In genomic region chr11:121956367-121957235, GRCm38 (mm10) we compare ENCODE assay signal across 8 mouse cellular contexts.
DNase-seq lines count a peak whose midpoint lies in the region; ATAC-seq and TF ChIP-seq lines count a peak whose summit lies in the region.
"Not testable (repeated sequence)": the region's sequence is repeated elsewhere in the genome, so short reads cannot be mapped to it uniquely, and the experiment has no call there.

No protein-coding gene starts in this region.

- peak overlapping the region; percentile 29 for H3K4me3 ChIP-seq in embryonic facial prominence, embryonic 12.5 days
- peak overlapping the region; percentile 16; the same call in 1 of the 2 replicates for H3K4me3 ChIP-seq in hindbrain, embryonic 13.5 days
- H3K4me3 ChIP-seq in limb, embryonic 10.5 days, result peak overlapping the region; percentile 46
- H3K4me3 ChIP-seq in lung, embryonic 14.5 days (ENCODE audit: low read depth, low read length), result peak overlapping the region; percentile 18; the same call in 1 of the 2 replicates
- H3K4me3 ChIP-seq in neural tube, embryonic 12.5 days, result peak overlapping the region; percentile 19
- H3K4me3 ChIP-seq in testis, adult 2 months (ENCODE audit: control insufficient read depth, low read depth, low read length), result peak overlapping the region; percentile 39

- H3K27ac ChIP-seq in embryonic facial prominence, embryonic 12.5 days; hindbrain, embryonic 13.5 days; lung, embryonic 14.5 days (ENCODE audit: low read depth); neural tube, embryonic 12.5 days; testis, adult 2 months (ENCODE audit: control insufficient read depth, insufficient read depth, low read depth, low read length): not testable (repeated sequence)
- peak overlapping the region; percentile 39; the same call in 1 of the 2 replicates for H3K27ac ChIP-seq in limb, embryonic 10.5 days

- intact Hi-C loops in gastrocnemius, postnatal 14 days (cut with DNase I; ENCODE audit: low total_unique reads), result not testable (repeated sequence)

- not testable (repeated sequence) for H3K36me3 ChIP-seq in embryonic facial prominence, embryonic 12.5 days; hindbrain, embryonic 13.5 days; limb, embryonic 10.5 days; lung, embryonic 14.5 days (ENCODE audit: insufficient read depth); neural tube, embryonic 12.5 days; testis, adult 2 months (ENCODE audit: control insufficient read depth, insufficient read depth, low read length)

- WGBS in embryonic facial prominence, embryonic 12.5 days, result 16% methylated on average over 20 of the region's 20 CpGs
- WGBS in hindbrain, embryonic 13.5 days, result 11% methylated on average over 20 of the region's 20 CpGs
- WGBS in limb, embryonic 10.5 days, result 16% methylated on average over 20 of the region's 20 CpGs
- 22% methylated on average over 20 of the region's 20 CpGs for WGBS in lung, embryonic 14.5 days
- 11% methylated on average over 20 of the region's 20 CpGs for WGBS in neural tube, embryonic 12.5 days

- TF ChIP-seq POLR2A in testis, adult 2 months (IDR thresholded peaks at IDR 0.05; ENCODE audit: control insufficient read depth, low read depth, low read length), result not testable (repeated sequence)

- peak; percentile 67 for DNase-seq in WW6 (ENCODE audit: low read depth, low spot score)
- DNase-seq in gastrocnemius, postnatal 14 days, result peak; percentile 3
- DNase-seq in limb, embryonic 10.5 days (ENCODE audit: low spot score), result peak; percentile 37
- not testable (repeated sequence) for DNase-seq in lung, embryonic 14.5 days

- ATAC-seq in embryonic facial prominence, embryonic 12.5 days (ENCODE audit: insufficient number of reproducible peaks, insufficient read depth, low FRiP score, low TSS enrichment); hindbrain, embryonic 13.5 days (ENCODE audit: low FRiP score); lung, embryonic 14.5 days (ENCODE audit: insufficient read depth); neural tube, embryonic 12.5 days (ENCODE audit: low FRiP score, low read depth): not testable (repeated sequence)

- peak overlapping the region; percentile 45 for H3K4me2 ChIP-seq in embryonic facial prominence, embryonic 12.5 days (replicated peaks)
- H3K4me2 ChIP-seq in hindbrain, embryonic 13.5 days, result peak overlapping the region; percentile 50
- H3K4me2 ChIP-seq in lung, embryonic 14.5 days, result peak overlapping the region; percentile 48
- H3K4me2 ChIP-seq in neural tube, embryonic 12.5 days (replicated peaks), result peak overlapping the region; percentile 56

- H3K9me3 ChIP-seq in embryonic facial prominence, embryonic 12.5 days; hindbrain, embryonic 13.5 days; limb, embryonic 10.5 days (replicated peaks); lung, embryonic 14.5 days (ENCODE audit: low read depth, low read length); neural tube, embryonic 12.5 days: not testable (repeated sequence)

- not testable (repeated sequence) for H3K27me3 ChIP-seq in embryonic facial prominence, embryonic 12.5 days; hindbrain, embryonic 13.5 days; limb, embryonic 10.5 days (ENCODE audit: low read depth, poor library complexity, severe bottlenecking); lung, embryonic 14.5 days (ENCODE audit: insufficient read depth, low read length); neural tube, embryonic 12.5 days (replicated peaks); testis, adult 2 months (ENCODE audit: control insufficient read depth, insufficient read depth, low read length)

- H3K9ac ChIP-seq in embryonic facial prominence, embryonic 12.5 days; hindbrain, embryonic 13.5 days; lung, embryonic 14.5 days; neural tube, embryonic 12.5 days: not testable (repeated sequence)

- not testable (repeated sequence) for H3K4me1 ChIP-seq in embryonic facial prominence, embryonic 12.5 days; hindbrain, embryonic 13.5 days (replicated peaks); limb, embryonic 10.5 days; lung, embryonic 14.5 days (ENCODE audit: insufficient read depth); neural tube, embryonic 12.5 days; testis, adult 2 months (ENCODE audit: control insufficient read depth, insufficient read depth, low read length)

- TF ChIP-seq CTCF in lung, embryonic 14.5 days (IDR thresholded peaks at IDR 0.05; ENCODE audit: low read depth); testis, adult 2 months (IDR thresholded peaks at IDR 0.05; ENCODE audit: control insufficient read depth, insufficient read depth, insufficient replicate concordance, low read depth, low read length): not testable (repeated sequence)
